Mouse (Mus musculus): ENCODE data around the gene Fis1.
A peak's percentile ranks its signal among the peaks of the same experiment; 100 is the strongest.

Gene Fis1

DNA sequence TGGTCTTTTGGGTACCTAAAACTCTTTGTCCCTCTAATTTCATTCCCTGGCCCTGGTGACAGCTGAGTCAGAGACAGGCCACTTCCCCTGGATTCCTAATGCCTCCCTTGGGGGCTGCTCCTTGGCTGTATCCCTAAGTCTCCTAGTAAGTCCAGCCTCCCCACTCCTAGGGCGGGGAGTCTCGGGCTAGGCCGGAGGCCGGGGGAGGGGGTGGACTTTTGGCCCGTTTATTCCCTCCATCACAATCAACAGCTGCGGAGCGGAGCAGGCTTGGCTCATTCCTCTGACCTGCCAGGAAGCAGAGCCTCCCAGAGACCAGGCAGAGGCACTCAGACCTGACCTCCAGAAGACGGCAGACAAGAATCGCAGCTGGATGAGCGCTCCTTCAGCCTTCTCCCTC lies 14.5 kb downstream of the Fis1 start:
- no peak for DNase-seq (ENCODE audit: low spot score in 2 of 2)

DNA sequence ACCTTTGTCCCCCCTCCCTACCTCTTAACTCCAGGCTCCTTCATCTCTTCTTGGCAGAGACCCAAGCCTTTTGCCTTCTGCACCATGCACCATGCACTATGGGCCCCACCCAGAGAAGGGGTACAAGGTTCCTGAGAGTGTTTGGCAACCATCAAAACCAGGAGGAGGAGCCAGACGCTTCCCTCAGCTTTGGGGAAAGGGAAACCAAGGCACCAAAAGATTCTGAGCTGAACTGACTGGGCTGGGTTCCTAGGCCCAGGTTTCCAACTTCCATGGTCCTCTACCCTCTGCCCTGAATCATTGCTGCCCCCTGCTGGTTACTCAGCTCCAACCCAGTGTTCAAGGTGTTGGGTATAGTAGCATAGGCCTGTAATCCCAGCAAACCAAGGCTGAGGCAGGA lies 17.6 kb downstream of the Fis1 start:
- peak; percentile 30 for DNase-seq (ENCODE audit: low spot score in 2 of 2)

DNA sequence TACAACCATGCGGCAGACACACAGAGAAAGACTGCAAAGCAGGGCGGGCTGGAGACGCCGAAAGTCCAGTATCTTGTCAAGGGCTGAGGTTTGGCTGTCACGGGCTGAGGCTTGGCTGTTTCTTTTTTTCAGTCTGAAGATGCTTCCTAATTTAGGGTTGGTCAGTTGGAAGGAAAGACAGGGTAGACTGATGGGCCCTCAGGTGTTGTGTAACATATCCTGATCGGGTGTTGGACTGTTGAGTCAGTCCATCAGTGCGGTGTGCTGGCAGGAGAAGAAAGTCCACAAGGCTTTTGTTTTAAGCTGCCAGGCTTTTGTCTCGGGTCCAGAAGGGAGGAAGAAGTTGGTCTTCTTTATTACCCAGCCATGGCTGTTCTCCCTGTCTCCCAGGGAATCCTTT lies 20.6 kb downstream of the Fis1 start:
- no peak for DNase-seq (ENCODE audit: low spot score in 2 of 2)

DNA sequence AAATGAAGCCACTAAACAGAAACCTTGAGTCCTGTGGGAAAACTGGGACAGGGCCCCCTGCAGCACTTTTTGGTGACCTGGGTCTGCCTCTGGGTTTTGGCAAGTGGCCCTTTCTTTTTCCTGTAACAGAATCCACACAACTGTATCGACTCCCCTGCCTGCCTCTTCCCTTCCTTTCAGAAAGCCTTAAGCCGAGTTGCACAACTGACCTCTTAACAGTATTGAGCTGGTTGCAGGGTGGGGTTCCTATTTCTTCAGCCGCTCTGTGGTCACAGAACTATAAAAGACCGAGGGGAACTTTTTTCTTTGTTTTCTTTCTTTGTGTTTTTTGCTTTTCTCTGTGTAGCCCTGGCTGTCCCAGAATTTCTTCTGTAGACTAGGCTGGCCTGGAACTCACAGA lies 24.7 kb downstream of the Fis1 start:
- DNase-seq (ENCODE audit: low spot score in 2 of 2), result no peak

DNA sequence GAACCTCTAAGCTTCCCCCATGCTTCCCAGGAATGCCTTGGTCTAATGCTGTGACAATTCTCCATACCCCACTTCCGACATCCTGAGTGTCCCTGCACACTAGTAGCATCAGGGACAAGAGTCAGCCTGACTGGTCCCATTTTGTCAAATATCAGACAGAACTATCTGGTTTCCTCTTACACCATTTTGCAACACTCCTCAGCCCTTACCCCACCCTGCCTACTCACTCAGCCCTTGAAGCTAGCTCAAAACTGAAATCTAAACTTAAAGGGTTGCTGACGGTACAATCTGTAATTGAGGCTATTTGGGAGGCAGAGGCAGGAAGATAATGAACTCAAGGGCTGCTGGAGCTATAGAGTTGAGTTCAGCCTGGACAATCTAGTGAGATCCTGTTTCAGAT lies 26.7 kb downstream of the Fis1 start:
- DNase-seq (ENCODE audit: low spot score in 2 of 2), result no peak

DNA sequence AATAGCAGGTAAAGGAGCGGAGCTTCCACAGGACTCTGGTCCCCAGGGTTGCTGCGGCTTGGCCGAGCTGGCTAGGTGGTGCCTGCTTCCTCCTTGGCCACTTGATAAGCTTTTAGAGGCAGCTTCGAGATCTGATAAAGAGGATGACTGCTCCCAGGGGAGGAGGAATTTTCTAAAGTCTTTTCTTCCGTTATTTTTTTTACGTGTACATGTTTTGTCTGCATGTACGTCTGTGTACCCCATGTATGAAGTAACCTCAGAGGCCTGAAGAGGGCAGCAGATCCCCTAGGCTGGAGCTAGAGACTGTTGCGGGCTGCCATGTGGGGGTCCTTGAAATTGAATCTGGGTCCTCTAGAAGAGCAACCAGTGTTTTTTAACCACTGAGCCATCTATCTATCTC lies 27.9 kb downstream of the Fis1 start:
- no peak for DNase-seq (ENCODE audit: low spot score in 2 of 2)

DNA sequence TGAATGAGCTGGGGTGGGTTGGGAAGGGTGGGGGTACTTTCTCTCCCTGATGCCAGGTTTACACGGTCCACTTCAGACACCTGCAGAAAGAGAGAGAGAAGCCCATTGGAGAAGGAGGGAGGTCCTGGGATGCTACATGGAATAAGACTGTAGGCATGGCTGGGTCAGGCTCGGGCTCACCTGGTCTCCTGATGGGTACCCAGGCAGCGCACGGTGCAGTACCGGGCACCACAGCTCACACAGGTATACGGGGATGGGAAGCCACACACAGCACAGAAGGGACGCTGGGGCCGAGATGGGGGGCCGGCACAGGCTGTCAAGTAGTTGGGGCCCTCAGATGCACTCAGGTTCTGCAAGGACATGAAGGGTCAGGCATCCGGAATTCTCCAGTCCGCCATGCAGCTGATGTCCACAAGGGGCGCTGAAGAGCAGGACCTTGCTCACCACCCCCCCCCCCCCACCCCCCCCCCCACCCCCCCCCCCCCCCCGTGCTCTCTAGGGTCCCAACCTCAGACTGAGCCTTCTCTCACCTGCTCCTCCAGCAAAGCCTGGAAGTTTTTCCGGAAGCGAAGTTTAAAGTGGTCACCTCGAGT lies 29.4 kb downstream of the Fis1 start:
- DNase-seq (ENCODE audit: low spot score in 2 of 2), result peak in 1 of 2 experiments; percentile 26

DNA sequence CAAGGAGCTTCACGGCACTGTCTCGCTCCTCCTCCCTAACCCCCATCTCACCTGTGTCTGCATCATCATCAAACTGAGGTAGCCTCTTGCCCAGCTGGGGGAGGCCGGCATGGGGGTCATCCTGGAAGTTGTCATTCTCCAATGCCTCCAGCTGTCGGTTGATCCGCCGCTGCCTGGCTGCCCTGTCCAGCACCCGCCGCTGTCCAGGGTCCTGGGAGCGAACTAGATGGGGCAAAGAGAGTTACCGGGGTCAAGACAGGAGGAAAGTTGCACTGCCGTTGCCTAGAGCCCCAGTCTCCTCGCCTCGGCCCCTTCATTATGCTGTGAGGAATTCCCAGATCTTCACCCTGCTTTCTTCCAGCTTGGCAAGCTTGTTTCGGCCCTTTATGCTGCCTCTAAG lies 31.8 kb downstream of the Fis1 start:
- DNase-seq (ENCODE audit: low spot score in 2 of 2), result no peak

DNA sequence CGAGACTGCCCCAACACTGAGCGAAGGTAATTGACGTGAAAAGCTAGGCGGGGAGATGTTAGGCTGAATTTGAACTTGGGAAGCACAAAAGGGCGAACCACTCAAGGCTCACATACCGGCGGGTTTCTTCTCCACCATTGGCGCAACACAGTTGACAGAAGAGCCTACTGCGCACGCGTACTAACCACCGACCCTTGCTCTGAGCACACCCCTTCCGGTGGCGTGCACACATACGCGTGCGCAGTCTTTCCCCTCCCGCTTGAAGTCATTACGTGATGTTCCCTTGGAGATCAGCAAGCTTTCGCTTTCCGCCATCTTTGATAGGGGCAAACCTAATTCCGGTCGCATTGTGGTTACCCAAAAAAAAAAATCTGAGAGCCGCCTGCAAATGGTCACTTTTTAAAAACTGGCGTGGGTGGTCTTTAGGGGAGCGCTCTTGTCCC lies 33.6 kb downstream of the Fis1 start, which contains the start of gene Plod3:
Plod3 (plus strand) TSS at position 325 of the 443 bp plus-strand sequence.
- DNase-seq (ENCODE audit: low spot score in 2 of 2), result peak; percentile 93 to 98

DNA sequence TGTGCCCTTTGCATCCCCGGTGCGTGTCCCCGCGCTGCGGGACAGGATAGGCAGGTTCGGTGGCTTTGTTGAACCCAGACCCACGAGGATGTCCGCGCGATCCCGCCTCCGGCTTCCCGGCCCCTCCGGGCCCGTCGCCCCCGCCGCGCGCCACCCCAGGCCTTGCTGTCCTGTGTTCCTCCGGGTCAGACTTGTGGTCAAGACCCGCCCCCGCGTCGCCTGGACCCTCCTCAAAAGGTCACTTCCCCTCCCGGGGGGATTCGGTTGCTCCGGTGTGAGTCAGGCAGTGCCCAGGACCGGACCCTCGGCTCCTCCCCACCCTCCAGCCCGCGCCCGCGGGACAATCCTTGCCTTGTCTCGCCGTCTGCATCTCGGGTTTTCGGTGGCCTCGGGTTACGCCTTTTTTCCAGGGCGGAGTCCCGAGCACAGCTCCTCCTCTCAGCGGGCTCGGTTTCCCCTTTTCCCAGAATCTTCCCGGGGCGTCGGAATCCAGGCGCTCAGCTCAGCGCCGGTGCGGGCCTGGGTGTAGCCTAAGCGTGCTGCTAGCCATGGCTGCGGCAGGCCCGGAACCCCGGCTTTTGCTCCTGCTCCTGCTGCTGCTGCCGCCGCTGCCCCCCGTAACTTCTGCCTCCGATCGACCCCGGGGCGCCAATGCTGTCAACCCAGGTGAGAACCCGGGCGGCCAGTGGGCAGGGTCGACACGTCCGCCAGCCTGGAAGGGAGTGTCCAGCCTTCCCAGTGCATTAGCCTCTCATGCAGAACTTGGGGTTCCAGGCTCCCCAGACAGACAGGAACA lies 34.3 kb downstream of the Fis1 start:
- peak; percentile 81 for DNase-seq (ENCODE audit: low spot score in 2 of 2)

DNA sequence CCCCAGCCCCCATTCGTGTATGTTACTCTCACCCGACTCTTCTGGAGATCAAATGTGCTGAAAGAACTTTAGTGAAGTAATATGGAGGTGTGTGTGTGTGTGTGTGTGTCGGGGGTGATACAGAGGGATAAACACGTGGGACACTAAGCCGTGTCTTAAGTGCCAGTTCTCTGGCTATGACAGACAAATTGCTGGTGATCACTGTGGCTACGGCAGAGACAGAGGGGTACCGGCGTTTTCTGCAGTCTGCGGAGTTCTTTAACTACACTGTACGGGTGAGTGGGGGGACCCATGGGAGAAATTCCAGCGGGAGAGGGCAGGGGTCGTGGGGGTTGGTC lies 34.8 kb downstream of the Fis1 start, which contains the start of gene Znhit1:
Znhit1 (minus strand) TSS at position 88 of the 338 bp plus-strand sequence.
- no peak for DNase-seq (ENCODE audit: low spot score in 2 of 2)

DNA sequence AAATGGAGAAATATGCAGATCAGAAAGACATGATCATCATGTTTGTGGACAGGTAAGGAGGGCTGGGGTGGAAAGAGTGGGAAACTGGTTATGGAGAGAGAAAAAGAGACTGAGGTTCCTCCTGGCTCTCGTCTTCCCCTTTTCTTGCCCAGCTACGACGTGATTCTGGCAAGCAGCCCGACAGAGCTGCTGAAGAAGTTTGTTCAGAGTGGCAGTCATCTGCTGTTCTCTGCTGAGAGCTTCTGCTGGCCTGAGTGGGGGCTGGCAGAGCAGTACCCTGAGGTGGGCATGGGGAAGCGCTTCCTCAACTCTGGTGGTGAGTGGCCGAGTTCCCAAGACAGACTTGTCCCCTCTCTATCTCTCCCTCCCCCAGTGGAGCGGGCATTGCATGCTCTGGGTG lies 35.3 kb downstream of the Fis1 start:
- peak; percentile 26 to 35 for DNase-seq (ENCODE audit: low spot score in 2 of 2)

DNA sequence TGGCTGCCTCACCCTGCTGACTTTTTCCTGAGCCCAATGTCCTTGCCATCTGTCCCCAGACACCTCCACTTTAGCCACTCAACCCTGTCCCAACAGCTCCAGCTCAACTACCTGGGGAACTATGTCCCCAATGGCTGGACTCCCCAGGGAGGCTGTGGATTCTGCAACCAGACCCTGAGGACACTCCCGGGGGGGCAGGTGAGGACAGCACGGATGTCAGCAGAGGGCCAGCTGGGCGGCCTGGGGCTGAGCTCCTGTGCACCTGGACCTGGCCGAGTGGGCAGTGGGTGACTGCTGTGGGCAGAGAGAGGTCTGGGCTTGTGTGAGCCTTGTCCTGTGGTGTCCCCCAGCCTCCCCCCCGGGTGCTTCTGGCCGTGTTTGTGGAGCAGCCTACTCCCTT lies 36.7 kb downstream of the Fis1 start:
- DNase-seq (ENCODE audit: low spot score in 2 of 2), result no peak

DNA sequence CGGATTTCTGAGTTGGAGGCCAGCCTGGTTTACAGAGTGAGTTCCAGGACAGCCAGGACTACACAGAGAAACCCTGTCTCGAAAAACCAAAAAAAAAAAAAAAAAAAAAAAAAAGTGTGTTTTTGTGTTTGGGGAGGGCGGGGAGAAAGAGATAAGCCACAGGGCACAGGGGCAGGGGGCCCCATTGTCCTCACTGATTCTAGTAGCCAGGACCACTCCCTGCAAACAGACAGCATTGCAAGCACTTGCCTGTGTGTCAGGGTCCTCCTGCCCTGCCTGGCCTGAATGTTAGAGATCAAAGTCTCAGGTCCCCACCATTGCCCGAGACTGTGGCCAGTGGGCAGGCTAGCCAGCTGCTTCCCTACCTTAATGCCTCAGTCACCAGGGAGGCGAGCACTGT lies 46.4 kb downstream of the Fis1 start:
- DNase-seq (ENCODE audit: low spot score in 2 of 2), result no peak

DNA sequence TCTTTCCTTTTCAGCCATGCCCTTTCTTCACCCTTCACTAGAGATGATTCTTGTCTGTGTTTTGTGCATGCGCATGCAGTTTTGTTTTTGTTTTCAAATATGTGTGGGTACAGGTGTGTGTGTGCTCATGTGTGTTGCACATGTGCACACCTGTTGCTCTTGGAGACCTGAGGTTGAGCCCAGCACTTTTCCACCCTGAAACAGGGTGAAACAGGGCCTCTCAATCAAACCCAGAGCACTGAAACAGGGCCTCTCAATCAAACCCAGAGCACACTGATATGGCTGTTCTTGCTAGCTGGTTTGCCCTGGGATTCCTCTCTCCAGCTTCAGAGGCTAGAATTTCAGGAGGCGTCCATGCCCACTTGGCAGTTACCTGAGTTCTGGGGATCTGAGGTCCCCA lies 47.5 kb downstream of the Fis1 start:
- DNase-seq (ENCODE audit: low spot score in 2 of 2), result no peak

DNA sequence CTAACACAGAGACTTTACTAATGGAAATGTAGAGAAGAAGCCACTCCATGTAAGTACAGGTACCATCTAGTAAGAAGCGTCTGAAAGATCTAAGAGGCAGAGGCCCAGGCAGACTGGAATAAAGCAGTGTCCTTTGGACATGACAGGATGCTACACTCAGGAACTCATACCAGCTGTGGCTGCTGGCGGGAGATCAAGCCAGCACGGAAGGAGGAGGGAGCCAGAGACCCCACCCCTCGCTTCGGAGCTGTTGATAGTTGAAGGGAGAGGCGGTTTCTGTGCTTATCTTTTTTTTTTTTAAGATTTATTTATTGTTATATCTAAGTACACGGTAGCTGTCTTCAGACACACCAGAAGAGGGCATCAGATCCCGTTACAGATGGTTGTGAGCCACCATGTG lies 54.2 kb downstream of the Fis1 start:
- DNase-seq (ENCODE audit: low spot score in 2 of 2), result no peak

DNA sequence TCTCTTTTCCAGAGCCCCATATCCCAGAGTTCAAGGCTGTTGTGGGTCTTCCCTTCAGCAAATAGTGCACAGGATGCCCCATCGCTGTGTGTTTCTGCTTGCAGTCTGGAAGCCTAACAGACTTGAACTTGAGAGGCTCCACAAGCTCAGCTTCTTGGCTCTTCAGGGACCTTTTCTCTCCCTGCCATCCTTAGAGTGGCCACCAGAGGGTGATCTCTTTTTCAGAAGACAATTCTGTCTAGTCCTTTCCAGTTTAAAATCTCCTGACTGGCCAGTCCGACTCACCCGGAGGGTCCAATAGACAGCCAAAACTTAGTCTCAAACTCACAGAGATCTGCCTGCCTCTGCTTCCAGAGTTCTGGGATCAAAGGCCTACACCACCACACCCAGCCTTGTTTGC lies 56.9 kb downstream of the Fis1 start:
- peak; percentile 36 to 61 for DNase-seq (ENCODE audit: low spot score in 2 of 2)

DNA sequence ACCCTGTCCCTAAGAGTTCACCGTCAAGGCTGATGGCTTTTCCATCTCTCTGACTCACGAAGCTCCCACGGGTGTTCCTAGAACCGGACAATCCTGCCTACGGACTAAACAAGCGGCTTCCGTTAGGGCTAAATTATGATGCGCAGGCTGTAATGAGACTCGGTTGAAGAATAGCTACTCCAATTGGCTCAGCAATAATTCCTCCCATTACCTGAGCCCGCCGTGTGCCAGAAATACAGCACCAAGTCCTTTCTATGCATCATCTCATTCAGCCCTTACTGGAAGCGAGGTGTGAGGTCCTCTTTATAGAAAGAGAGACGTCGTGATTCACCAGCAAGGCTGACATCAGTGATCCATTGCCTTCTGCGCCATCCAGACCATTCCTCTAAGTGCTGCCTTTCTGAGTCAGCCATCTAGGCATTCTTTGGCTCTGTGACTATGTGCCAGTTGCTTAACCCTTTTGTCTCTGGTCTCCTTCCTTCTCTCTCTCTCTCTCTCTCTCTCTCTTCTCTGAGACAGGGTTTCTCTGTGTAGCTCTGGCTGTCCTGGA lies 59.4 kb downstream of the Fis1 start:
- no peak for DNase-seq (ENCODE audit: low spot score in 2 of 2)
